Mouse (Mus musculus) fat pad, adult 2 months (tissue): ENCODE results near the gene Ttc8.

ENCODE experiments used
- DNase-seq: peaks from one replicate; pipeline ENCODE4 v3.0.0-alpha.2; 2011; ENCODE audit warnings: low read depth, low spot score; ENCODE audit errors: extremely low read depth

The Ttc8 gene

DNA sequence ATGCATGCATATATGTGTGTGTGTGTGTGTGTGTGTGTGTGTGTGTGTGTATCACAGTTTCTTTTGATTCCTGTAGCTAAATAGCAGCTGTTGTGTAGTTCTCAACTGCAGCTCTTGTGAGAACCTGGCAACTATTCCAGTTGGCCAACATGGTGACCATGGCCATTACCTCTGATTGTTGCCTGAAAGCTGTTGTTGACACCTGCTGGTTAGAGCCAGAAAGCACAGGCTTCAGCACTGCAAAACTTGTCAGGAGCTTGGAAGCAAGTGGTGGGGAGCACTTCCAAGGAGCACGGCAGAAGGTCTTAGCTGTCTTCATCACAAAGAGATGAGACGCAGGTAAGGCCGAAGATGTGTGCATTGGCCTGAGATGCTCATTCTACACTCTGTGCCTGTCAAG lies 51.9 kb downstream of the Ttc8 start:
- no peak for DNase-seq

DNA sequence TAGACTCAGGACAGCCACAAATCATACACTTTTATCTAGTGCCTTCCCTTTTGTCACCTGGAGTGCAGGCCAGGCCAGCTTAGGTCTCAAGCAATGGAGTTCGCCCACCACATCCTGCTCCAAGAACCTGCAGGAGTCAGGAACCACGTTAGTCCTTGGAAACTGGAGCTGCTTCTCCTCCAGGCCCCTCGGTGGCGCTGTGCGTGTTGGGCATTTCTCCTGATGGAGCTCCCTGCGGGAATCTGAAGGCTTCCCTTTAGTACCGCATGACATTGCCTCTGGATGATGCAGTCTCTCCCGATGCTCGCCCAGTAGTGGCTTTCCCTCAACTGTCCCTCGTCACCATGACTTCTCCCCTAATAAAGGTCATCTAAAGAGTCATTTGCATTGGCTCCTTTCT lies 53.1 kb downstream of the Ttc8 start:
- DNase-seq = no peak

DNA sequence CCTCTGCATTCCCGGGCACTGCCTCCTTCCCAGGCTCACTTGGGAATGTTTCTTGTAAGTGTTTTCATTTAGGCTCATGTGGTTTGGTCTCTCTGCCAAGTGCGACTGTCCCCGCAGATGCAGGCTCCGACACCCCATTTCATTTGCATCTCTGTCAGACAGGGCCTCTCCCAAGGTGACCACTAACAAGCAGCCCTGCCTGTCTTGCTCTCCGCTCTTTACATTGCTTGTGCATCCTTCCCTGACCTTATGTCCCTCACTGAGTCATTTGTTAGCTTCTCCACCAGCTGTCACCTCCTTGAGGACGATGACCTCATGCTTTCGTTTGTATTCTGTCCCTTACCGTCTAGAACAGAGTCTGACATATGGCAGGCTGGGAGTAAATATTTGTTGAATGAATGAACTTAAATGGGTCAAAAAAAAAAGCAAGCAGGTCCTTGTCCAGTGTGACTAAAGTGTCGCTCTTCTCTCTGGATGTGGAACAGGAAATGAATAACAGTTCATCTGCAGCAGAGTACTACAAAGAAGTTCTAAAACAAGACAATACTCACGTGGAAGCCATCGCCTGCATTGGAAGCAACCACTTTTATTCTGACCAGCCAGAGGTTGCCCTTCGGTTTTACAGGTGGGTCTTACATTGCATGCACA lies 53.9 kb downstream of the Ttc8 start:
- DNase-seq = no peak

DNA sequence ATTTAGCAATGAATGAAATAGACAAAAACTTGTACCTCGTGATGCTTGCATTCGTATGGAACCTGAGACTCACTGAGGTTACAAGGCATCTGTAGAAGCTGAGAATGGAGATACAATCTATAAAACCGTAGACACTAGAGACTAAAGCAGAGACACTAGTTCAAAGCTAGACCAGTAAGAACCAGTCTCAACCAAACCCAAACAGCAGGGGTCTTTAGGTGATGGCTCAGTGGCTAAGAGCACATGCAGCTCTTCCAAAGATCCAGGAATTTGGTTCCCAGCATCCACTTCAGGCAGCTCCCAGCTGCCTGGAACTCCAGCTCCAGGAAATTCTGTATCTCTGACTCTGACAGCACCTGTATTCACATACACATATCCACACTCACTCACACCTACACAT lies 60.7 kb downstream of the Ttc8 start:
- DNase-seq = no peak

DNA sequence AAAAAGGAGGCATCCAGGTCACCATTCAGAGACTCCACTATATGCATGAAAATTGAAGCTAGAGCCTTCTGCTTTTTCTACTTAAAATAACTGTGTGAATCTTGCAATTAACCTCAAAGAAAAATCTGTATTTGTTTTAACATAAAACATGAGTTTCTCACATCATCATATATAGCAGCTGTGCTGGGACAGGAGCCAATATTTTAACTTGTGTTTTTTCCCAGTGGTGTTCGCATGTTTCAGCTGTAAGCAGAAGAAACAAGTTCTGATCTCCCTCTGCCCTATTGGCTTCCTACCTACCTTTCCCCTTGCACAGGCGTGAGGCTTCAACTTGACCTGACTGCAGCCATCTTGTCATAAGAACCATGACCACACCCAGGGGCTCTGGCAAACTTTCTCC lies 64.4 kb downstream of the Ttc8 start:
- DNase-seq = no peak

DNA sequence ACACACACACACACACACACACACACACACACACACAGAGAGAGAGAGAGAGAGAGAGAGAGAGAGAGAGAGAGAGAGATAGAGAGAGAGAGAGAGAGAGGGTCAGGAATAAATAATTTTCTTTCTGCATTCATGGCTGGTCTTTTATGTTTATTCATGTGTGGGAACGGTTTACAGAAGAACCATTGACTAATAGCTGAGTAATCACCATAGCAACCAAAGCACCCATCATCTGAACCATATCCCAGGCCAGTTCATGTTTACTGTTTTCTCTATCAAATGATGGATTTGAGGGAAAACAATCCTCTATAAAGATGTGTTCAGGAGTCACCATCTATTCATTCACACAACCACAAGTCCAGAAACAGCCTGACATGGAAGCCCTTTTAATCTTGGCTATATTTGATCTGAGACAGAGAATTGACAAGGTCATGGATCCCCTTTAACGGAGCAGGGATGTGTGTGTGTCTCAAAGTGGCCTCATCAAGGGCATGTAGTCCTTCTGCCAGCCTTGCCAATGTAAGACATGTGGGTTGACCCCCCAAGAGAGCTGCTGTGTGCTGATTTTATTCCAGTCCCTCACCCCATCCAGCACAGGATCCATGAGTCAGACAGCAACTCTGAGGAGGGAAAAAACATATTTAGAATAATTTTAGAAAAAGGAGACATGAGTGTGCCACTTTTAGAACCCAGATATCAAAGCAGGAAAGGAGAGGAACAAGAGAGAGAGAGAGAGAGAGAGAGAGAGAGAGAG lies 70.9 kb downstream of the Ttc8 start:
- DNase-seq = no peak

DNA sequence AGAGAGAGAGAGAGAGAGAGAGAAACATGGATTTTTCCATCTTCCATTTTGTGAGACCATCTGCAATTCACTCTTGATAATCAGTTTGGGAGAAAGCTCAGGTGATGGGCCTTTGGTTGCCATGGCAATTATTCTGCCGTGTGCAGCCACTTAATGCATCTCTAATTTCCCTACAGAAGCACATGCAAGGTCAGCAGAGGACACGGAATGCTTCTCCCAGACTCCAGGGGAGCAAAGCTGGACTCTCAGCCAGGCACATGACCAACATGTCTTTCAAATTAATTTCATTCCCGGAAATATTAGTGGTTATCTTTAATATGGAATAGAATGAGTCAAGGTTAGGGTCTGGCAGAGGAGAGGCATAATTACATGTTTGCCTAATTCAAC lies 71.4 kb downstream of the Ttc8 start:
- no peak for DNase-seq

DNA sequence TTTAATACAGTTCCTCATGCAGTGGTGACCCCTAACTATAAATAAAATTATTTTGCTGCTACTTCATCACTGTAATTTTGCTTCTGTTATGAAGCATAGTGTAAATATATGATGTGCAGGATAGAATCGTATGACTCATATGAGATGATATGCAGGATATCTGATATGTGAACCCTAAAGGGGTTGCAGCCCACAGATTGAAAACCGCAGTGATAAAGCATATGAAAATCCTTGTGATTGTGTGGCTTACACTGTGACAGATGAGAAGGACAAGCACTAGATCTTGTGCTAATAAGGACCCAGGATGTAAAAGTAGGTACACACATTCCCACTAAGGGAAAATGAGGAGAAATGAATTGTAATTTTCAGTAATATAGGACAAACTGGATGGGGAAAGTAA lies 73.4 kb downstream of the Ttc8 start:
- DNase-seq = no peak

DNA sequence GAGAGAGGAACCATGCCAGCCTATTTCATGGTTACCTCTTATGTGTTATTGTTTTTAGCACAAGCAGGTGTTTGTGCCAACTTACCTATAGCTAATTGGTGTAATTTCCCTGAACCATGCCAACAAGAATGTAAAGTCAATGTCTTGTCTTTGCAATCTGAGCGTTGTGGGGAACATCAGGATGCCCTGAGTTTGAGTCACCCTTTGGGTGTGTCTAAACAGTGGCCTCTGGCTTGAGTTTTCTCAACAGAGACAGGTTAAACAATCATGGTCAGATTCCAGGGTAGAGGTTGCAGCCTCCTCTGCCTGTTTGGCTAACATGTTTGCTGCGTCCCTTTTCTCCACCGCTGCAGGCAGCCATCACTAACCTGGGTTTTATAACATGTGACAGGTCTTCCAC lies 74.0 kb downstream of the Ttc8 start:
- DNase-seq = no peak

DNA sequence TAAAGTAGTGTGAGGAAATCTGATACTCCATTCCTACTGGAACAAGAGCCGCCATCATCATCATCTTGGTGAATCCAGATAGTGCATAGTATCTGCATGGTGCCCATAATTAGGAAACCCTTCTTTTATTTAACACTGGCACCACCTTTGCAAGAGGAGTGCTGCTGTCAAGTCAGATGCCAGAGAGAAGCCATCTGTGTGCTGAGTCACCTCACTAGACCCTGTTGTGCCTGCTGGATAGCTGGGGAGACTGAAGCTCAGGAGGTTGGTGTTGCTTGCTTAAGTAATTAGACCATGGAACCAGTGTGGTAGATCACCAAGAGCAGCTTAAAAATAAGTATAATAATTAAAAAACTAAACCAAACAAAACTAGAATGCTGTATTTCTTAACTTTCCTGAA lies 75.5 kb downstream of the Ttc8 start:
- DNase-seq = no peak

DNA sequence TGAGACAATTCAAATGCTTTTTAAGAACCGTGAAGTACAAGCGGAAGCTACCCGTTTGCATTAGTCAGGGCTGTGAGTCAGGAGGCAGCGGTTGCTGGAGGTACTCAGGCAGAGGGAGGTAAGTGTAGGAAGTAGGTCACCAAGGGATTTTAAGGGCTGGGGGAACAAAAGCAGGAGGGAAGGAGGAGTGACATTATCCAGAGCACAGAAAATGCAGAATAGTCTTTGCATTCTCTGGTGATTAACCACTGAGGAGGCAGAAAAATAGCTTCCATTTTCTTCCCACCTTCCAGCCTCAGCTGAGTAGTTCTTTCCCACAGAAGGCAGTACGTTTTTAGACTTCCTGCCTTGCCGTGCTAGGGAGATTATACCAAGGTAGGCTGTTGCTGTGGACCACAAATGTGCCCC lies 76.2 kb downstream of the Ttc8 start:
- no peak for DNase-seq

DNA sequence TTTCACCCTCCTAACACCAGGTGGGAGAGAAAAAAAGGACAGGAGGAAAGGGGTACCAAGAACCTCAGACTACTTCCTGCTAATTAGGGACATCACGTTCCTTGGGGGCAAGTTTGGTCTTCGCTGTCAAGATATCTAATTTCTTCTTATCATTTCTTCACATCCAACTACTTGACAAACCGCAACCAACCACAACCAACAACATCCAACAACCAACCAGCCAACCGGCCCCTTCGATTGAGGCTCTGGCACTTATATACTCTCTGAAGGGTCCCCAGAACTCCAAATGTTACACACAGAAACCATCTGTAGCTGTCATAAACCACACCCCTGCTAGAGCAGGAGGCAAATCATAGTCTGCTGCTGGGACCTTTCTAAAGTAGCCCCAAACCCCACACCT lies 76.7 kb downstream of the Ttc8 start:
- no peak for DNase-seq

DNA sequence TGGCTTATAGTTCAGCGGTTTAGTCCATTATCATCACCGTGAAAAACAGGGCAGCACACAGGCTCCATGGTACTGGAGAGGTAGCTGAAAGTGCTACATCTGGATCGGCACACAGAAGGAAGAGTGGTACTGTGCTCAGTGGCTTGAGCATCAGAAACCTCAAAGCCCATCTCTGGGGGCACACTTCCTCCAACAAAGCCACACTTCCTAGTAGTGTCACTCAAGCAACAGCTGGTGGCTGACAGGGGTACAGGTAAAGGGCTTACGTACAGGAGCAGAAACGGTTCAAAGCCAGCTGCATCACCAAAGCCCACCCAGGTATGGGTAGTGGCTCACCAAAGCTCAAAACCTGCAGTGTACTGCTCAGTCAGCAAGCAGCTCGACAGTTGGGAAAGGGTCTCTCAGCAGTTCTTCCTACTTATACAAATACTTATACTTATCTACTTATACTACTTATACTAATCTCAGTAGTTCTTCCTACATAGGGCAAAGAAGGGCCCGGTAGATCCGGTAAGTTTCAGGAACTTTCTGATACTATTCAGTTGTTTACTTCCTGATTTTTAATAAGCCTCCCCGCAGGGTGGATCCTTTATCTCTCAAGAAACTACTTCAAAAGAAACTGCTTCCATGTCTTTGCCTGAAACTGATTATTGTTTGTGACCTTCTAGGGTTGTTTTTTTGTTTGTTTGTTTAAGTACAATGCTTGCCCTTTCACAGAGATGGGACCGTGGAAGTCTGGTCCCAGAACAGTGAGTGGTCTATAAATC lies 78.5 kb downstream of the Ttc8 start:
- DNase-seq = no peak

DNA sequence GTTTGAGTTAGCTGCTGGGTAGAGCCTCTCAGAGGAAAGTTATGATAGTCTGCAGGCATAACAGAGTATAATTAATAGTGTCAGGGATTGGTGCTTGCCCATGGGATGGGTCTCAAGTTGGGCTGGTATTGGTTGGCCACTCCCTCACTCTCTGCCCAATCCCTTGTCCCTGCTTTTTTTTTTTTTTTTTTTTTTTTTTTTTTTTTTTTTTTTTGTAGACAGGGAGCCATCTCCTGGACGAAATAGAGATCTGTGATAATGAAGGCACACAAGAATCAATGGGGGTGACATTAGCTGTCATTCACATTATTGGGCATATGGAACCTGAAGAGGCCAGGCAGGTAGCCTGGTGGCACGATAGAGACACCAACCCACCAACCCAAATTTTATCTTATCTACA lies 79.9 kb downstream of the Ttc8 start:
- DNase-seq = no peak

DNA sequence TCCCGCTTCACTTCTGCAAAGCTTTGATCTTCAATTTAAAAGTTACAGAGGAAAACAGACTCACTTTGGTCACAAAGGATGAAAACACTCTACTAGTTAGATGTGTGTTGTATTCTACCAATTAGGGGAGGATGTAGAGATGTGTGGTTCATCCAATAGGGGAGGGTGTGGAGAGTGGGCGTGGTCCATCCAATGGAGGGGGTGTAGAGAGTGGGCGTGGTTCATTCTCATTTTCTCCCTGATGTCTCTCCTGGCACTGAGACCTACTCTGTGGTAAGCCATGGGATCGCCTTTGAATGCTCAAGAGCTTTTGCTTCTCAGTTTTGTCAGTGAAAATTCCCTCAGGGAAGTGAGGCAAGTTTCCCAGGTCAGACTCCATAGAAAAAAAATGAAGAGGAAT lies 82.7 kb downstream of the Ttc8 start:
- no peak for DNase-seq

DNA sequence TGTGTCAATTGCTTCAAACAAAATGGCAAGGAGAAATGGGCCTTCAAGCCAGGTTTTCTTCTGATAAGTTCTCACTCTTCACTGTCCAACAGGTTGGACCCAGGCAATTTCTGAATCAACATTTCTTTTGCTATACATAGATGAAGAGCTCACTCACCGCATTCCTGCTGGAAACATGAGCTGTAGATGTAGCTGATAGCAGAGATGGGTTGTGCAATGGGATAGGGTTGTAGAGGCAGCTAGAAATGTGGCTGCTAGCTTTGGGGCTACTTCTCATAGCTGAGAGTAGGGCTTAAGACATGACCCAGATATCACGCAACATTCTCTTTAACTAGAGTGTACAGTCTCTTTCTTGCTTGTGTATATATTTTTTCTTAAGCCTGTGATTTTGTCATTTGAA lies 84.4 kb downstream of the Ttc8 start:
- no peak for DNase-seq

DNA sequence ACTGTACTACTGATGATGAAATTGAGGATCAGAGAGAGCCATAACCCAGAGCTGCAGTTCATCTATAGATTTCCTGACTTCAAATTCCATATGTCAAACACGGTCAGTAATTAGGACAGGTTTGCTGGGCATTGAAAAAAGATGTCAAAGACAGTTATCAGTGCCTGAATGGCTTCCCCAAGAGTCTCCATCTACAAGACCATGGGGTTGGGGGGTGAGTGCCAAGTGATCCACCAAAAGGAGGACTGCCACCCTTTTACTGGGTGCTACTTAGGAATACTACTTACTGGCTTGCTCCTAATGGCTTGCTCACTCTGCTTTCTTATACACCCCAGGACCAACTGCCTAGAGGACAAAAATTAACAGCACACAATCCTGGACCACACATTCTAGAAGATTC lies 88.4 kb downstream of the Ttc8 start:
- DNase-seq = no peak

DNA sequence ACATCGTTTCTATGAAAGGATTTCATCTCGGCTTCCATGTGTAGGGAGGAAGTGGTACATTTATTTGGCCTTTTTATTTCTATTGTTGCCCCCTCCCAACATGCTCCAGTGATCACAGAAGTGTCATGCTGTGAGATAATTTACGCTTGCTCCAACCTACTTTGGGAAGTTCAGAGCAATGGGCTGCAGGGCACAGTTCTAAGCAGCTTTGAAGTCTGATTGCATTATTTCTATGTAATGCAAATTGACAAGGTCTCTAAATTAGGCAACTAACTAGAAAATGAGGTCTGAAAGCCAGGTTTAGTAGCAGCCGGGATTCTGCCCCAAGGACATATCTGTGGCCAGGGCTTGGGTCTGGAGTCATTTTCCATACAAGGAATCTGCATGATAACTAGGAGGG lies 89.1 kb downstream of the Ttc8 start:
- DNase-seq = no peak

DNA sequence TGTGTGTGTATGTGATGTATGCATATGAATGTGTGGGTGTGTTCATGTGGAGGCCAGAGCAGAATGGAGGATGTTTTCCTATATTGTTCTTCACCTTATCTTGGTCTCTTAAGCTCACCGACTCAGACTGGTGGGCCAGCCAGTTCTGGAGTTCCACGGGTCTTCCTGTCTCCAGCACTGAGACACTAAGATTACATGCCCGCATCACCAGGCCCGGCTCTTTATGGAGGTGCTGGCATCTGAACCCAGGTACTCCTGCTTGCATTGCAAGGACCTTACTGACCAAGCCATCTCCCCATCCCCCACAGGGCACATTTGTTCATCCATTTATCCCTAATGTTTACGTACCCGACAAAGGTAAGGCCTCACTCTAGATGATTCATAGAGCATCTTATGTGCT lies 89.7 kb downstream of the Ttc8 start:
- no peak for DNase-seq

DNA sequence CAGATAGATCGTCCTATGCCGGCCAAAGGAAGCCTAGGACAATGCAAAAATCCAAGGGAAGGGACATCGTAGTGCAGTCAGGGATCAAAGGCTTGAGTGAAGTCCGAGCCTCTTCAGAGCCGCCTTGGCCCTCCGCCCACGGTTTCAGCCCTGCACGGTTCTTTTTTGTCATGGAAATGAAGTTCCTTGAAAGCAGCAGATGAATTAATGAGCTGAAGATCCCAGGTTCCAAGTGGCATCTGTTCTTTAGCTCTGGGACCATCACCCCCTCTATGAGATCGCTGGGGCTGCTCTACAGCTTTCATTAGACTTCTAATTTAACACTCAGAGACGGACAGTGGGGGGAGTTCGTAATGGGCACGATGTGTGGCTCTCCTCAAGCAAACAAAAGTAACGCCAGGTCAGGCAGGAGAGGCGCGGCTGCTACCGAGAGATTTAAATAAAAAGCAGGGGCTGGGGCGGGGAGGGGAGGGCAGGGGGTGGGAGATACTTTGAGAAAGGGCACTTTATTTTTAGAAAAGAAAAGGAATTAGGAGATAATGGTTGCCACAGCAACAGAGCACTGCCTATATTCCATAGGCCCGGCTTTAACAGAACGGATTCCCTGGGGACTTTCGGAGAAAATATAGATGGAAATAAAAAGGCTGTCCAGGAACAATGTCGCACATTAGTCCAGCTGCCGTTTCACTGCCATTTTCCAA lies 90.9 kb downstream of the Ttc8 start:
- DNase-seq = no peak

DNA sequence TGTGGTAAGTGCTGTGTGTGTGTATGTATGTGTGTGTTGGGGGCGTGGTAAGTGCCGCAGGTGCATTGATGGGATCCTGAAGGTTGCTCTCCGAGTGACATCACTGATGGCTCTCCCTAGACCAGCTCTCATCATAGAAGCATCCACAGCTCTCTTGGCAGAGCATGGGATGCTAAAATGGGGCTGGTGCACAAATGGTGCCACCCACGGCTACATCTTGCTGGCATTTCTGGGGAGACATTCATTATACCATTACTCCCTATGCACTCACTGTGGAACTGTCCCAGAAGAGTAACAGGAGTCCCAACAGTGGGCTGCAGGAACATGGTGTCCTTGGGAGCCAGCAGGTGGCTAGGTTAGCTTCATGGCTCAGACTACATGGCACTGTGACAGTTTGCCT lies 95.5 kb downstream of the Ttc8 start:
- DNase-seq = no peak
